Mouse (Mus musculus): ENCODE results near the gene H2-Q10.

DNA sequence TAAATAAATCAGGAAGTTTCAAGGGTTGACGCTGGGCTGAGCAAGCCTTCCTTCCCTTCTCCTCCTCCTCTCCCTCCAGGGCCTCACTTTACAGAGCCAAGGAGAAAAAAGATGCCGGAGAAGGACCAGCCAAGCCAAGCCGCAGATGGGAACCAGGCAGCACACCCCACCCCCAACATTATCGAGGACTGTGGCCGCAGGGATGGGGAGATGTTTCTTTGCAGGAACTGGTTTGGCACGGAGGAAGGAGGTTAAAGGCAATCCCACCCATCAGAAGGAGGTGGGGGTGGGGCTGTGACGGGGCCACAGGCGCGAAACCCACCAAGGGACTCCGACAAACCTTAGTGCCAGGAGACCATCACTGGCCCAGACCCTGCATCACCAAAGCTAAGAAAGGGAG is 16.8 kb downstream of the H2-Q10 start:
- TF ChIP-seq CTCF (IDR thresholded peaks at IDR 0.05; ENCODE audit: extremely low read depth, insufficient read depth, low read length) (no peak), POLR2A (IDR thresholded peaks at IDR 0.05; ENCODE audit: extremely low read depth, insufficient read depth, low read length) (no peak)
